In the genomic region with DNA sequence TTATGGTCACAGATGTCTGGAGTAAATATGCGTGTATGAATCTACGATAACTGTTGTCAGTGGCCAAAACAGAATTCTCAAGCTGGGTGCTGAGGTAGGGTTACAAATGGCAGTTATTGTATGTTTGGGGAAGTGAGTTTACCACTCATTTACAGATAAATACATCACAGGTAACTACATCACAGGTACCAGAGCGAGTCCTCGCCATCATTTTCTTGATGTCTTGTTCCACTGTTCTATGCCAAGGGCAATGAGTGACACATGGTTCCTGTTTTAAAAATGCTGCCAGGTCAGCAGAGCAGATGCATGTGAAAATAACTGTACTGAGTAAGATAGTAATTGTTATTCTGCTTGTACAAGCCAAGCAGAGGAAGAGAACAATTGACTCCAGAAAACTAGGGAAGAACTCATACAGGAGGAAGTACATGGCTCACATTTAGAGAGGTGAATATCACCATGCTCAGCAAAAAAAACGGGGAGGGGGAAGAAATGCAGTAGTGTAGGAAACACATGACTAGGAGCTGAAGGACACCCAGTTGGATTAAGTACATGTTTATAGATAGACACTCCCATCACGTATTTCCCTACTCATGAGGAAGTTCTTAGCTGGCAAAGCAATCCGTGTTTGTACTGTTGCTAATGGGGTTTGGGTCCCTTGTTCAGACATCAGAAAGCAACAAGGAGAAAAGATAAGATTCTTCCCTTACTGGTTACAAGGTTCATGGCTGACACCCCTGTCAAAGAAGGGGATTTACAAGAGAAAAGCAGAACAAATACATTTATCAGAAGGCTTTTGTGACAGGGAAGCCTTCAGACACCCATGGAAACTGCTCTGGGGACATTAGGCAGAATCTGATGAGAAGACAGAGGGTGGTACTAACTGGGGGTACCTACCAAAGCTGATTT, we compare ENCODE assay signal across 13 mouse cellular contexts.
A peak's percentile ranks its signal among the peaks of the same experiment; 100 is the strongest.
DNase-seq lines count a peak whose midpoint lies in the region; ATAC-seq lines count a peak whose summit lies in the region.
"Had no signal": no experiment of that assay in that cellular context is flagged by ENCODE, and none has a peak within 500 bp of the region (broad histone marks: within the 10 kb centered on the region; RNA-seq: fewer than 3 reads in every experiment).

No protein-coding gene starts in this region.

- H3K27me3 ChIP-seq in embryonic facial prominence, embryonic 10.5 days (replicated peaks; ENCODE audit: low read depth, poor library complexity, severe bottlenecking), result no peaks in the 10 kb centered on the region
- no peaks in the 10 kb centered on the region for H3K27me3 ChIP-seq in liver, embryonic 16.5 days (ENCODE audit: control insufficient read depth, insufficient read depth, low read depth, low read length)
- H3K27me3 ChIP-seq in midbrain, embryonic 14.5 days (ENCODE audit: control insufficient read depth, insufficient read depth, low read length), result no peaks in the 10 kb centered on the region
- H3K27me3 ChIP-seq: hindbrain, embryonic 15.5 days had no signal

- H3K4me3 ChIP-seq in embryonic facial prominence, embryonic 10.5 days, result no peak overlapping the region
- H3K4me3 ChIP-seq in liver, embryonic 16.5 days (ENCODE audit: low read depth, low read length), result no peak overlapping the region
- no peak overlapping the region for H3K4me3 ChIP-seq in midbrain, embryonic 14.5 days (replicated peaks; ENCODE audit: low read depth, low read length)
- H3K4me3 ChIP-seq: hindbrain, embryonic 15.5 days; limb, embryonic 10.5 days had no signal

- H3K27ac ChIP-seq in embryonic facial prominence, embryonic 10.5 days (replicated peaks), result 0 out of 2 replicates have a peak overlapping the region, but pooled peaks have one; percentile 40
- H3K27ac ChIP-seq in liver, embryonic 16.5 days (ENCODE audit: low read length), result peak overlapping the region; percentile 18; the same call in 1 of the 2 replicates
- H3K27ac ChIP-seq in midbrain, embryonic 14.5 days (replicated peaks; ENCODE audit: low read depth, low read length), result no peak overlapping the region
- H3K27ac ChIP-seq: hindbrain, embryonic 15.5 days; limb, embryonic 10.5 days had no signal

- H3K36me3 ChIP-seq in embryonic facial prominence, embryonic 10.5 days (replicated peaks), result no peaks in the 10 kb centered on the region
- no peaks in the 10 kb centered on the region for H3K36me3 ChIP-seq in liver, embryonic 16.5 days (ENCODE audit: control insufficient read depth, insufficient read depth)
- H3K36me3 ChIP-seq in midbrain, embryonic 14.5 days (ENCODE audit: control insufficient read depth, insufficient read depth, low read length), result no peaks in the 10 kb centered on the region
- H3K36me3 ChIP-seq: hindbrain, embryonic 15.5 days; limb, embryonic 10.5 days had no signal

- peak; percentile 55 for ATAC-seq in liver, embryonic 16.5 days (ENCODE audit: low read depth)
- ATAC-seq in midbrain, embryonic 14.5 days (ENCODE audit: low FRiP score, low TSS enrichment), result no peak

- H3K9ac ChIP-seq in liver, embryonic 16.5 days (ENCODE audit: low read depth, low read length), result no peak overlapping the region
- H3K9ac ChIP-seq in midbrain, embryonic 14.5 days (replicated peaks; ENCODE audit: low read length), result no peak overlapping the region
- H3K9ac ChIP-seq: hindbrain, embryonic 15.5 days had no signal

- no peak overlapping the region for H3K4me2 ChIP-seq in liver, embryonic 16.5 days (ENCODE audit: low read depth, low read length)
- H3K4me2 ChIP-seq in midbrain, embryonic 14.5 days (ENCODE audit: low read length), result no peak overlapping the region
- H3K4me2 ChIP-seq: hindbrain, embryonic 15.5 days had no signal

- no peaks in the 10 kb centered on the region for H3K9me3 ChIP-seq in embryonic facial prominence, embryonic 10.5 days
- H3K9me3 ChIP-seq in liver, embryonic 16.5 days (replicated peaks; ENCODE audit: control insufficient read depth, low read length), result no peaks in the 10 kb centered on the region
- no peaks in the 10 kb centered on the region for H3K9me3 ChIP-seq in midbrain, embryonic 14.5 days (ENCODE audit: control insufficient read depth, low read length)
- H3K9me3 ChIP-seq: hindbrain, embryonic 15.5 days; limb, embryonic 10.5 days had no signal

- peak; percentile 27 to 69 for DNase-seq in heart, adult 9 months (ENCODE audit: low spot score in 2 of 2)
- no peak for DNase-seq in heart, postnatal 4 days
- peak; percentile 70 for DNase-seq in A20 (ENCODE audit: low read depth, low spot score)
- DNase-seq in embryonic facial prominence, embryonic 10.5 days (ENCODE audit: low spot score), result no peak
- DNase-seq in right cerebral cortex, adult 18-20 months, result no peak
- no peak for DNase-seq in cerebellum, adult 11-12 months
- DNase-seq in midbrain, embryonic 14.5 days, result no peak
- DNase-seq: adrenal gland, postnatal 25 days; cerebellum, adult 9-10 months; kidney, postnatal 4 days had no signal

- H3K4me1 ChIP-seq in embryonic facial prominence, embryonic 10.5 days, result peaks cover 39% of the 10 kb centered on the region
- H3K4me1 ChIP-seq in liver, embryonic 16.5 days (ENCODE audit: control insufficient read depth, low read depth, low read length), result peaks cover 3% of the 10 kb centered on the region
- peaks cover 15% of the 10 kb centered on the region for H3K4me1 ChIP-seq in midbrain, embryonic 14.5 days (ENCODE audit: control insufficient read depth, insufficient read depth, low read length)

- WGBS in embryonic facial prominence, embryonic 10.5 days, result 88% methylated on average over 7 of the region's 7 CpGs
- 49% methylated on average over 7 of the region's 7 CpGs for WGBS in liver, embryonic 16.5 days (ENCODE audit: insufficient replicate concordance)
- WGBS in midbrain, embryonic 14.5 days, result 85% methylated on average over 7 of the region's 7 CpGs

Comparison
In these comparisons a context has a peak if more than half of its experiments do, and no peak if none do; other contexts are left out.
1. DNase-seq: peak in heart, adult 9 months (2 of 2) and A20 (single experiment); none in heart, postnatal 4 days (single experiment), embryonic facial prominence, embryonic 10.5 days (single experiment), right cerebral cortex, adult 18-20 months (single experiment), cerebellum, adult 11-12 months (single experiment) and midbrain, embryonic 14.5 days (single experiment).